Mouse (Mus musculus): ENCODE measurements around the gene Dpm2.

- TF ChIP-seq CTCF (IDR thresholded peaks at IDR 0.05; ENCODE audit: control insufficient read depth, insufficient read depth, insufficient replicate concordance, low read depth, low read length): no peak
- TF ChIP-seq POLR2A (IDR thresholded peaks at IDR 0.05; ENCODE audit: control insufficient read depth, low read depth, low read length): no peak
Measured at GRCm38 (mm10) chr2:32620682-32621516, 50.2 kb downstream of the Dpm2 start.

Data from testis, adult 2 months (tissue).